Mouse (Mus musculus) forebrain, embryonic 14.5 days (tissue): ENCODE measurements around the gene Gm39115. TPM values are rescaled to one million over a fixed set of nuclear protein-coding genes. Genes with fewer than 3 reads are reported as not detected.
"Not testable (repeated sequence)": the region's sequence is repeated elsewhere in the genome, so short reads cannot be mapped to it uniquely, and the experiment has no call there.

ENCODE experiments used
- ATAC-seq: fragments of 200-750 bp; cut with Nextera tagmentation; 2 replicates; pipeline ENCODE4 v1.8.0; 2017; ENCODE audit warnings: mild to moderate bottlenecking, moderate library complexity
- DNase-seq: peaks from one replicate; pipeline ENCODE4 v3.0.0-alpha.2; 2015; ENCODE audit warnings: low spot score
- H3K27ac ChIP-seq: fragments of 300-500 bp; sonication (generic); 2 replicates; pipeline ENCODE4 v1.5.1; 2014; ENCODE audit warnings: low read depth, mild to moderate bottlenecking, control low read depth, low read length, moderate library complexity
- H3K27me3 ChIP-seq: fragments of 300-500 bp; sonication (generic); replicated peaks from 2 replicates; pipeline ENCODE4 v1.6.1; 2014; ENCODE audit warnings: low read length, control low read depth, mixed read lengths; ENCODE audit not compliant: control insufficient read depth, insufficient read depth
- H3K36me3 ChIP-seq: fragments of 300-500 bp; sonication (generic); 2 replicates; pipeline ENCODE4 v1.6.1; 2014; ENCODE audit warnings: low read length, control low read depth; ENCODE audit not compliant: control insufficient read depth, insufficient read depth
- H3K4me1 ChIP-seq: fragments of 300-500 bp; sonication (generic); 2 replicates; pipeline ENCODE4 v1.6.1; 2014; ENCODE audit warnings: antibody characterized with exemption, low read length, control low read depth; ENCODE audit not compliant: control insufficient read depth, insufficient read depth
- H3K4me2 ChIP-seq: fragments of 300-500 bp; sonication (generic); 2 replicates; pipeline ENCODE4 v1.6.1; 2014; ENCODE audit warnings: mild to moderate bottlenecking, control low read depth, low read length
- H3K4me3 ChIP-seq: fragments of 300-500 bp; sonication (generic); 2 replicates; pipeline ENCODE4 v1.5.1; 2014; ENCODE audit warnings: low read depth, low read length, control low read depth
- H3K9ac ChIP-seq: fragments of 300-500 bp; sonication (generic); 2 replicates; pipeline ENCODE4 v1.6.1; 2014; ENCODE audit warnings: mild to moderate bottlenecking, low read length, control low read depth, moderate library complexity
- H3K9me3 ChIP-seq: fragments of 300-500 bp; sonication (generic); replicated peaks from 2 replicates; pipeline ENCODE4 v1.6.1; 2016; ENCODE audit warnings: low read length, control low read depth, mixed read lengths; ENCODE audit not compliant: control insufficient read depth
- WGBS: fragments of 180-500 bp; shearing (Covaris S2); extraction: QIAGEN DNeasy Blood & Tissue Kit; methylation state at CpG from one replicate; pipeline ENCODE4 v1.1.7; 2014; 5-methylcytosine and 5-hydroxymethylcytosine counted together
- polyA plus RNA-seq: library from polyadenylated mRNA; unstranded; fragments of >200 nt; fragmentation: Nextera tagmentation; extraction: Ambion mirVana; gene quantifications from 2 replicates; pipeline ENCODE4 v1.2.1, GENCODE M21; 2014

The Gm39115 gene
- polyA plus RNA-seq = not detected in 2 replicates

- not testable (repeated sequence) for H3K9ac ChIP-seq, H3K4me2 ChIP-seq, H3K27me3 ChIP-seq, H3K36me3 ChIP-seq, ATAC-seq, DNase-seq, H3K4me1 ChIP-seq, H3K4me3 ChIP-seq, H3K27ac ChIP-seq, H3K9me3 ChIP-seq
- 49% methylated on average over 2 of the region's 2 CpGs for WGBS
These were observed at the start of gene Gm39115 for GRCm38 (mm10) chr7:142135934-142136333. Gene Gm39115 (minus strand): TSS chr7:142136034.

GRCm38 (mm10) chr7:142181021-142181420 lies 45.2 kb upstream of the Gm39115 start:
- WGBS = 75% methylated on average over 1 of the region's 1 CpGs
- ATAC-seq = no peak

GRCm38 (mm10) chr7:142178685-142179084 lies 42.9 kb upstream of the Gm39115 start:
- Histone ChIP-seq H3K4me3 (no peak overlapping the region), H3K4me2 (no peak overlapping the region), H3K36me3 (no peaks in the 10 kb centered on the region), H3K9me3 (no peaks in the 10 kb centered on the region), H3K4me1 (no peaks in the 10 kb centered on the region), H3K27me3 (no peaks in the 10 kb centered on the region), H3K9ac (no peak overlapping the region), H3K27ac (no peak overlapping the region)
- 87% methylated on average over 1 of the region's 1 CpGs for WGBS
- no peak for DNase-seq
- ATAC-seq = no peak

More at GRCm38 (mm10) chr7:142181021-142181420, 45.2 kb upstream of the Gm39115 start:
- H3K27me3 ChIP-seq = no peaks in the 10 kb centered on the region
- no peak overlapping the region for H3K4me3 ChIP-seq
- H3K4me2 ChIP-seq = no peak overlapping the region
- DNase-seq = no peak
- no peaks in the 10 kb centered on the region for H3K9me3 ChIP-seq
- no peak overlapping the region for H3K9ac ChIP-seq
- no peak overlapping the region for H3K27ac ChIP-seq
- no peaks in the 10 kb centered on the region for H3K4me1 ChIP-seq
- no peaks in the 10 kb centered on the region for H3K36me3 ChIP-seq

- not testable (repeated sequence) for H3K9ac ChIP-seq, H3K4me3 ChIP-seq, ATAC-seq, H3K4me1 ChIP-seq, H3K36me3 ChIP-seq, H3K4me2 ChIP-seq, H3K27me3 ChIP-seq, H3K9me3 ChIP-seq, H3K27ac ChIP-seq, DNase-seq
These were observed 40.1 kb upstream of the Gm39115 start, which contains the start of gene Krtap5-2 for GRCm38 (mm10) chr7:142175905-142176304. Gene Krtap5-2 (minus strand): TSS chr7:142176005.

- DNase-seq (peak; percentile 80), ATAC-seq (no peak)
- Histone ChIP-seq H3K4me1 (no peaks in the 10 kb centered on the region), H3K27me3 (no peaks in the 10 kb centered on the region), H3K9ac (no peak overlapping the region), H3K4me3 (no peak overlapping the region), H3K36me3 (no peaks in the 10 kb centered on the region), H3K4me2 (no peak overlapping the region), H3K9me3 (no peaks in the 10 kb centered on the region), H3K27ac (no peak overlapping the region)
- WGBS = 47% methylated on average over 3 of the region's 3 CpGs
These were observed 34.0 kb upstream of the Gm39115 start for GRCm38 (mm10) chr7:142169836-142170235.

GRCm38 (mm10) chr7:142165639-142166038 lies 29.8 kb upstream of the Gm39115 start, which contains the start of gene Gm4553:
Gene Gm4553 (minus strand): TSS chr7:142165739.
- not testable (repeated sequence) for H3K4me2 ChIP-seq, H3K4me3 ChIP-seq, DNase-seq, H3K9me3 ChIP-seq, ATAC-seq, H3K9ac ChIP-seq, H3K27me3 ChIP-seq, H3K36me3 ChIP-seq, H3K27ac ChIP-seq, H3K4me1 ChIP-seq

- WGBS = 87% methylated on average over 3 of the region's 3 CpGs
- Histone ChIP-seq H3K36me3 (no peaks in the 10 kb centered on the region), H3K4me2 (no peak overlapping the region), H3K27ac (no peak overlapping the region), H3K27me3 (no peaks in the 10 kb centered on the region), H3K4me1 (no peaks in the 10 kb centered on the region), H3K4me3 (no peak overlapping the region), H3K9me3 (no peaks in the 10 kb centered on the region), H3K9ac (no peak overlapping the region)
- DNase-seq = no peak
- ATAC-seq = no peak
These were observed 23.5 kb upstream of the Gm39115 start for GRCm38 (mm10) chr7:142159366-142159765.

- H3K36me3 ChIP-seq, H3K4me1 ChIP-seq, H3K9ac ChIP-seq, DNase-seq, H3K9me3 ChIP-seq, H3K4me2 ChIP-seq, H3K27me3 ChIP-seq, H3K27ac ChIP-seq, H3K4me3 ChIP-seq, ATAC-seq: not testable (repeated sequence)
- 52% methylated on average over 2 of the region's 2 CpGs for WGBS
These were observed 21.2 kb upstream of the Gm39115 start, which contains the start of gene Gm29735 for GRCm38 (mm10) chr7:142157013-142157412. Gene Gm29735 (minus strand): TSS chr7:142157113.

GRCm38 (mm10) chr7:142155308-142155707 lies 19.5 kb upstream of the Gm39115 start:
- Histone ChIP-seq H3K9ac (no peak overlapping the region), H3K4me2 (no peak overlapping the region), H3K27me3 (no peaks in the 10 kb centered on the region), H3K4me3 (no peak overlapping the region), H3K27ac (no peak overlapping the region), H3K36me3 (no peaks in the 10 kb centered on the region), H3K4me1 (no peaks in the 10 kb centered on the region), H3K9me3 (no peaks in the 10 kb centered on the region)
- ATAC-seq (no peak), DNase-seq (no peak)
- WGBS = 34% methylated on average over 1 of the region's 1 CpGs
